Mouse (Mus musculus) left cerebral cortex, adult 2 months (tissue): ENCODE data around the gene Bicdl2. TPM values are rescaled to one million over a fixed set of nuclear protein-coding genes. Genes with fewer than 3 reads are reported as not detected.
A peak's percentile ranks its signal among the peaks of the same experiment; 100 is the strongest.

Source experiments
- DNase-seq, 2 experiments: peaks; one replicate each; pipeline ENCODE4 v3.0.0; 2021 to 2022; ENCODE audit warnings: low spot score in 2 of 2, mixed read lengths in 1 of 2; ENCODE audit errors: extremely low spot score in 1 of 2
- H3K27ac ChIP-seq: fragments of 200-600 bp; 2 replicates; pipeline ENCODE4 v1.8.1; 2022
- H3K4me3 ChIP-seq: fragments of 200-600 bp; 2 replicates; pipeline ENCODE4 v1.8.1; 2022
- CTCF ChIP-seq: fragments of 200-600 bp; IDR thresholded peaks from 2 replicates; pipeline ENCODE4 v1.8.1; 2022; ENCODE audit warnings: antibody characterized with exemption, mild to moderate bottlenecking, moderate library complexity
- intact Hi-C: fragments of 180-260 bp; cut with DNase I; formaldehyde crosslinking; loops from one replicate; pipeline ENCODE4 v1.15.1; 2025
- total RNA-seq, 2 experiments: library from RNA; stranded (reverse); gene quantifications; 2 replicates each; pipeline ENCODE4 v1.2.3; 2021

The Bicdl2 gene
- total RNA-seq, 2 experiments from 2014 or later: not detected

- Histone ChIP-seq H3K27ac (no peak overlapping the region), H3K4me3 (no peak overlapping the region)
- no peak for TF ChIP-seq CTCF
- intact Hi-C loops: no loop called here
- no peak for DNase-seq
These were observed 35.5 kb downstream of the Bicdl2 start for GRCm38 (mm10) chr17:23695801-23696200.

- intact Hi-C loops: loop anchor here (1.0 to 10.0 kb wide), 2 partner anchors 26 to 505 kb away; partner anchors contain the start of genes Hcfc1r1, Thoc6 and Zfp40
- TF ChIP-seq CTCF: no peak
- DNase-seq: peak; percentile 38 to 53
- Histone ChIP-seq H3K4me3 (peak overlapping the region; percentile 59), H3K27ac (peak overlapping the region; percentile 67; the same call in 1 of the 2 replicates)
These were observed 39.1 kb downstream of the Bicdl2 start for GRCm38 (mm10) chr17:23699131-23700077.

GRCm38 (mm10) chr17:23700079-23700478, 39.8 kb downstream of the Bicdl2 start:
- Histone ChIP-seq H3K27ac (peak overlapping the region; percentile 67; the same call in 1 of the 2 replicates), H3K4me3 (peak overlapping the region; percentile 59)
- intact Hi-C loops: loop anchor here (1.0 to 10.0 kb wide), 2 partner anchors 27 to 505 kb away; partner anchors contain the start of genes Hcfc1r1, Thoc6 and Zfp40
- peak; percentile 79 for TF ChIP-seq CTCF
- peak; percentile 84 to 88 for DNase-seq

GRCm38 (mm10) chr17:23703301-23703700, 43.0 kb downstream of the Bicdl2 start:
- no peak for DNase-seq
- intact Hi-C loops: loop anchor here (10.0 kb wide), 1 partner anchor 508 kb away; the partner anchor contains the start of gene Zfp40
- no peak for TF ChIP-seq CTCF
- Histone ChIP-seq H3K4me3 (no peak overlapping the region), H3K27ac (no peak overlapping the region)

- peak; percentile 20 to 30 for DNase-seq
- Histone ChIP-seq H3K27ac (no peak overlapping the region), H3K4me3 (no peak overlapping the region)
- intact Hi-C loops: loop anchor here (5.0 to 10.0 kb wide), 2 partner anchors 132 to 510 kb away; partner anchors contain the start of gene Zfp40
- TF ChIP-seq CTCF: no peak
These were observed 44.4 kb downstream of the Bicdl2 start for GRCm38 (mm10) chr17:23704741-23705140.

GRCm38 (mm10) chr17:23705525-23706104, 45.3 kb downstream of the Bicdl2 start:
- TF ChIP-seq CTCF: no peak
- no peak overlapping the region for H3K4me3 ChIP-seq
- no peak for DNase-seq
- intact Hi-C loops: loop anchor here (2.0 to 10.0 kb wide), 3 partner anchors 45 to 511 kb away; partner anchors contain the start of genes Bicdl2 and Zfp40
- H3K27ac ChIP-seq: no peak overlapping the region

- intact Hi-C loops: loop anchor here (2.0 to 10.0 kb wide), 3 partner anchors 45 to 511 kb away; partner anchors contain the start of genes Bicdl2 and Zfp40
- peak; percentile 72 to 78 for DNase-seq
- Histone ChIP-seq H3K27ac (no peak overlapping the region), H3K4me3 (no peak overlapping the region)
- TF ChIP-seq CTCF: peak; percentile 98
These were observed 45.9 kb downstream of the Bicdl2 start for GRCm38 (mm10) chr17:23706212-23706611.

GRCm38 (mm10) chr17:23717003-23717402, 56.7 kb downstream of the Bicdl2 start:
- no peak for TF ChIP-seq CTCF
- DNase-seq: no peak
- intact Hi-C loops: no loop called here
- Histone ChIP-seq H3K4me3 (no peak overlapping the region), H3K27ac (no peak overlapping the region)

Other genes starting within 250 kb of the Bicdl2 start
- gene Vmn2r117, start 180.8 kb upstream of the Bicdl2 start, total RNA-seq: not detected
- 1 to 10 TPM; 6.8 TPM for gene Zfp213, start 96.3 kb upstream of the Bicdl2 start, total RNA-seq
- 10 to 100 TPM; 24.7 to 32.0 TPM for gene Zfp13, start 61.0 kb upstream of the Bicdl2 start, total RNA-seq
- gene Zscan10, start 59.6 kb upstream of the Bicdl2 start, total RNA-seq: not detected
- under 1 TPM; 0.07 to 0.12 TPM for gene Mmp25, start 15.2 kb upstream of the Bicdl2 start, total RNA-seq
- gene Hcfc1r1, start 13.1 kb downstream of the Bicdl2 start, total RNA-seq: 100 to 1,000 TPM; 127 to 129 TPM
- gene Thoc6, start 13.4 kb downstream of the Bicdl2 start, total RNA-seq: 1 to 10 TPM; 5.5 to 7.2 TPM
- 10 to 100 TPM; 10.3 to 14.3 TPM for gene Tnfrsf12a, start 17.0 kb downstream of the Bicdl2 start, total RNA-seq
- not detected for gene Cldn6, start 18.7 kb downstream of the Bicdl2 start, total RNA-seq
- gene Cldn9, start 23.5 kb downstream of the Bicdl2 start, total RNA-seq: under 1 TPM in 1 of 2 experiments, not detected in 1; 0.23 TPM
- under 1 TPM; 0.23 to 0.32 TPM for gene 1520401A03Rik, start 62.3 kb downstream of the Bicdl2 start, total RNA-seq
- gene Pkmyt1, start 65.8 kb downstream of the Bicdl2 start, total RNA-seq: 1 to 10 TPM; 4.3 TPM
- 10 to 100 TPM; 50.9 to 56.0 TPM for gene Paqr4, start 80.4 kb downstream of the Bicdl2 start, total RNA-seq
- gene Kremen2, start 85.3 kb downstream of the Bicdl2 start, total RNA-seq: under 1 TPM; 0.68 TPM
- gene Flywch1, start 111.1 kb downstream of the Bicdl2 start, total RNA-seq: 100 to 1,000 TPM; 425 to 428 TPM
- 10 to 100 TPM; 11.9 to 13.7 TPM for gene Flywch2, start 125.6 kb downstream of the Bicdl2 start, total RNA-seq
- gene Srrm2, start 130.0 kb downstream of the Bicdl2 start, total RNA-seq: 100 to 1,000 TPM; 671 to 678 TPM
- gene Elob, start 168.6 kb downstream of the Bicdl2 start, total RNA-seq: 100 to 1,000 TPM; 337 to 365 TPM
- not detected for gene Prss33, start 175.6 kb downstream of the Bicdl2 start, total RNA-seq
- gene Prss32, start 183.3 kb downstream of the Bicdl2 start, total RNA-seq: not detected
- 1 to 10 TPM; 1.1 to 2.2 TPM for gene Prss41, start 183.7 kb downstream of the Bicdl2 start, total RNA-seq
- gene Prss21, start 207.6 kb downstream of the Bicdl2 start, total RNA-seq: not detected
- gene Dcpp1, start 220.4 kb downstream of the Bicdl2 start, total RNA-seq: not detected
- gene Dcpp2, start 220.4 kb downstream of the Bicdl2 start, total RNA-seq: not detected